Mouse (Mus musculus): ENCODE results near the gene Rgs7bp.

GRCm38 (mm10) chr13:105037816-105038215, 16.9 kb downstream of the Rgs7bp start:
- TF ChIP-seq GATA1 (IDR thresholded peaks at IDR 0.05; ENCODE audit: borderline replicate concordance, low read length) (no peak), FLI1 (IDR thresholded peaks at IDR 0.05; ENCODE audit: low read length) (no peak)

All from megakaryocyte, embryonic 14.5 days (primary cell).